9 mouse cellular contexts compared by ENCODE assay signal in the genomic region with DNA sequence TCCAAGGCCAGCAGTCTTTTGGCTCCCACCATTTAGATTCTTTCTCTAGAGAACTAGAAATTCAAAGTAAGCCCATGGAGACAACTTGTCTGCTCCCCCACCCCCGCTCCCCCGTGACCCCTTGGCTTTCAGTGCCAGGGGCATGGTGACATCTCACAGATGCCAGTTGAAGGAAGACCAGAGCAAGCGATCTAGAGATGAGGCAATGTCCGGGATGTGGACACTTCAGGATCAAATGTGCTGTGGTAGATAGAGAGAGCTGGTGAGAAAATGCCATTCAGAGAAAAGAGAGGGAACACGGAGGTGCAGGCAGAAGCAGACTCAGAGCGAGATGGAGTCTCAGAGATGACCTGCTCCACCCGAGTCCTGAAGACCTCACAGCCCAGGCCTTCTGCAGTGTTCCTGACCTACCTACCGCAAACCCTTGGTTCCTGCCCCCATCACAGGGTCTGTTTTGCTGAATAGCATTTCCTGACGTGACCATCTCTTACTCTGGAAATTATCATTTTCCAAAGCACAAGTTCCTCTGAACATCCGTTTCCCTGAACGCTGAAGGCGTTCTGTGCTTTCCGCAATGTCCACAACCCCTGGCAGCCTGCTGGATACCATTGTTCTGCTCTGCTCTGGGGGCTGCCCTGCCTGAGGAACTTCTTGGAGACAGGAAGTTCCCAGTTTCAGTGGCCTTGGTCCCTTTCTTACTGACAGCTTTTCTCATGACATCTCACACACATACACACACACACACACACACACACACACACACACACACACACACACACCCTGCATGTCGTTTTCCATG. TPM values are rescaled to one million over a fixed set of nuclear protein-coding genes. Genes with fewer than 3 reads are reported as not detected.
A peak's percentile ranks its signal among the peaks of the same experiment; 100 is the strongest.
DNase-seq lines count a peak whose midpoint lies in the region; ATAC-seq and TF ChIP-seq lines count a peak whose summit lies in the region.
"Had no signal": no experiment of that assay in that cellular context is flagged by ENCODE, and none has a peak within 500 bp of the region (broad histone marks: within the 10 kb centered on the region; RNA-seq: fewer than 3 reads in every experiment).

No protein-coding gene starts in this region.

- peak overlapping the region; percentile 66 for H3K27ac ChIP-seq in embryonic facial prominence, embryonic 14.5 days (replicated peaks; ENCODE audit: low read depth, low read length)
- H3K27ac ChIP-seq in kidney, postnatal 0 days, result peak overlapping the region; percentile 76
- H3K27ac ChIP-seq in lung, embryonic 16.5 days (ENCODE audit: low read length), result peak overlapping the region; percentile 91
- H3K27ac ChIP-seq in hindbrain, postnatal 0 days, result no peak overlapping the region
- H3K27ac ChIP-seq: midbrain, embryonic 15.5 days had no signal

- H3K9ac ChIP-seq in embryonic facial prominence, embryonic 14.5 days (ENCODE audit: low read depth, low read length), result no peak overlapping the region
- H3K9ac ChIP-seq in kidney, postnatal 0 days (ENCODE audit: low read depth, low read length), result no peak overlapping the region
- no peak overlapping the region for H3K9ac ChIP-seq in lung, embryonic 16.5 days (ENCODE audit: low read length)
- no peak overlapping the region for H3K9ac ChIP-seq in hindbrain, postnatal 0 days (replicated peaks; ENCODE audit: low read length)
- H3K9ac ChIP-seq: midbrain, embryonic 15.5 days had no signal

- DNase-seq in gastrocnemius, postnatal 25 days, result peak; percentile 13
- DNase-seq in gastrocnemius, postnatal 4 days (ENCODE audit: low spot score in 2 of 2), result no peak
- DNase-seq in embryonic facial prominence, embryonic 14.5 days (ENCODE audit: low spot score), result no peak
- DNase-seq in kidney, postnatal 0 days (ENCODE audit: low spot score), result peak; percentile 52
- no peak for DNase-seq in B cell, adult 2 months
- DNase-seq in hindbrain, postnatal 0 days (ENCODE audit: low spot score), result no peak
- no peak for DNase-seq in ovary, adult 18-20 months (ENCODE audit: low spot score)

- H3K27me3 ChIP-seq in embryonic facial prominence, embryonic 14.5 days (replicated peaks; ENCODE audit: control insufficient read depth, insufficient read depth, low read length), result no peaks in the 10 kb centered on the region
- no peaks in the 10 kb centered on the region for H3K27me3 ChIP-seq in kidney, postnatal 0 days (ENCODE audit: insufficient read depth, low read length)
- H3K27me3 ChIP-seq in lung, embryonic 16.5 days (ENCODE audit: control insufficient read depth, insufficient read depth, low read depth, low read length), result no peaks in the 10 kb centered on the region
- H3K27me3 ChIP-seq in hindbrain, postnatal 0 days (ENCODE audit: insufficient read depth, low read length), result no peaks in the 10 kb centered on the region
- H3K27me3 ChIP-seq: midbrain, embryonic 15.5 days had no signal

- no peak overlapping the region for H3K4me3 ChIP-seq in embryonic facial prominence, embryonic 14.5 days (ENCODE audit: low read depth, low read length)
- no peak overlapping the region for H3K4me3 ChIP-seq in kidney, postnatal 0 days (replicated peaks; ENCODE audit: low read depth, low read length)
- no peak overlapping the region for H3K4me3 ChIP-seq in lung, embryonic 16.5 days (ENCODE audit: low read length)
- no peak overlapping the region for H3K4me3 ChIP-seq in hindbrain, postnatal 0 days (ENCODE audit: low read length)
- H3K4me3 ChIP-seq: midbrain, embryonic 15.5 days had no signal

- peaks cover 11% of the 10 kb centered on the region; the same call in 1 of the 2 replicates for H3K4me1 ChIP-seq in embryonic facial prominence, embryonic 14.5 days (ENCODE audit: control insufficient read depth, insufficient read depth, low read length)
- H3K4me1 ChIP-seq in kidney, postnatal 0 days (replicated peaks; ENCODE audit: insufficient read depth, low read length), result peaks cover 4% of the 10 kb centered on the region
- peaks cover 25% of the 10 kb centered on the region for H3K4me1 ChIP-seq in lung, embryonic 16.5 days (replicated peaks; ENCODE audit: control insufficient read depth, insufficient read depth, low read length)
- peaks cover 8% of the 10 kb centered on the region for H3K4me1 ChIP-seq in hindbrain, postnatal 0 days (ENCODE audit: insufficient read depth, low read length)

- no peaks in the 10 kb centered on the region for H3K9me3 ChIP-seq in embryonic facial prominence, embryonic 14.5 days (ENCODE audit: control insufficient read depth, low read length)
- H3K9me3 ChIP-seq in kidney, postnatal 0 days (replicated peaks; ENCODE audit: low read length), result no peaks in the 10 kb centered on the region
- H3K9me3 ChIP-seq in lung, embryonic 16.5 days (ENCODE audit: control insufficient read depth, low read length), result no peaks in the 10 kb centered on the region
- no peaks in the 10 kb centered on the region for H3K9me3 ChIP-seq in hindbrain, postnatal 0 days (ENCODE audit: low read length)
- H3K9me3 ChIP-seq: midbrain, embryonic 15.5 days had no signal

- H3K4me2 ChIP-seq in embryonic facial prominence, embryonic 14.5 days (ENCODE audit: low read depth, low read length), result no peak overlapping the region
- no peak overlapping the region for H3K4me2 ChIP-seq in kidney, postnatal 0 days (ENCODE audit: low read length)
- no peak overlapping the region for H3K4me2 ChIP-seq in lung, embryonic 16.5 days (ENCODE audit: low read depth, low read length)
- H3K4me2 ChIP-seq in hindbrain, postnatal 0 days (ENCODE audit: low read depth, low read length), result no peak overlapping the region
- H3K4me2 ChIP-seq: midbrain, embryonic 15.5 days had no signal

- H3K36me3 ChIP-seq in embryonic facial prominence, embryonic 14.5 days (ENCODE audit: control insufficient read depth, insufficient read depth, low read length), result no peaks in the 10 kb centered on the region
- no peaks in the 10 kb centered on the region for H3K36me3 ChIP-seq in kidney, postnatal 0 days (ENCODE audit: insufficient read depth, low read length)
- no peaks in the 10 kb centered on the region for H3K36me3 ChIP-seq in lung, embryonic 16.5 days (ENCODE audit: control insufficient read depth, insufficient read depth, low read length)
- H3K36me3 ChIP-seq in hindbrain, postnatal 0 days (ENCODE audit: insufficient read depth, low read length), result no peaks in the 10 kb centered on the region
- H3K36me3 ChIP-seq: midbrain, embryonic 15.5 days had no signal

- ATAC-seq in embryonic facial prominence, embryonic 14.5 days (ENCODE audit: low read depth), result no peak
- ATAC-seq in kidney, postnatal 0 days (replicated peaks; ENCODE audit: low FRiP score, low read depth), result no peak
- ATAC-seq in lung, embryonic 16.5 days (ENCODE audit: low read depth), result peak; percentile 65
- no peak for ATAC-seq in hindbrain, postnatal 0 days
- ATAC-seq: midbrain, embryonic 15.5 days had no signal

- TF ChIP-seq CTCF in kidney, postnatal 0 days (IDR thresholded peaks at IDR 0.05; ENCODE audit: low read depth), result no peak
- TF ChIP-seq CTCF in hindbrain, postnatal 0 days (IDR thresholded peaks at IDR 0.05; ENCODE audit: low read depth), result no peak

- 83% methylated on average over 14 of the region's 14 CpGs for WGBS in embryonic facial prominence, embryonic 14.5 days
- WGBS in kidney, postnatal 0 days, result 74% methylated on average over 14 of the region's 14 CpGs
- 70% methylated on average over 14 of the region's 14 CpGs for WGBS in lung, embryonic 16.5 days
- 74% methylated on average over 14 of the region's 14 CpGs for WGBS in hindbrain, postnatal 0 days

RNA-seq across cellular contexts. Expression of a gene that starts 22.2 kb away (rescaled TPM):
- 1 to 10 TPM; 2.7 to 4.5 TPM for total RNA-seq in gastrocnemius, postnatal 25 days (2021)
- total RNA-seq in gastrocnemius, postnatal 4 days (2021), result 10 to 100 TPM; 11.6 to 12.0 TPM
- polyA plus RNA-seq in embryonic facial prominence, embryonic 14.5 days (2014; fragmentation: Nextera tagmentation; extraction: Ambion mirVana), result 14.2 and 16.2 TPM in 2 replicates
- polyA plus RNA-seq in kidney, postnatal 0 days (2015; fragmentation: Nextera tagmentation; extraction: Ambion mirVana), result 8.6 and 10.8 TPM in 2 replicates
- polyA plus RNA-seq in lung, embryonic 16.5 days (2015; fragmentation: Nextera tagmentation; extraction: Ambion mirVana), result 22.3 and 24.8 TPM in 2 replicates
- 32.6 and 34.1 TPM in 2 replicates for total RNA-seq in hindbrain, postnatal 0 days (2014; rRNA removed)
- 16.2 and 16.7 TPM in 2 replicates for polyA plus RNA-seq in hindbrain, postnatal 0 days (2015; fragmentation: Nextera tagmentation; extraction: Ambion mirVana)

Comparison
In these comparisons a context has a peak if more than half of its experiments do, and no peak if none do; other contexts are left out.
1. DNase-seq: peak in gastrocnemius, postnatal 25 days (single experiment) and kidney, postnatal 0 days (single experiment); none in gastrocnemius, postnatal 4 days (0 of 2), embryonic facial prominence, embryonic 14.5 days (single experiment), B cell, adult 2 months (0 of 2), hindbrain, postnatal 0 days (single experiment) and ovary, adult 18-20 months (single experiment).